Mouse (Mus musculus) embryonic fibroblast, embryonic 13.5 days (primary cell): Measurements from ENCODE around the gene Tcf15.

ENCODE experiments used
- CTCF ChIP-seq: IDR thresholded peaks from 2 replicates; pipeline ENCODE4 v1.5.1; 2011; ENCODE audit warnings: mild to moderate bottlenecking, control low read depth, low read length, moderate library complexity, borderline replicate concordance; ENCODE audit not compliant: insufficient read depth
- POLR2A ChIP-seq: IDR thresholded peaks from 2 replicates; pipeline ENCODE4 v1.6.1; 2011; ENCODE audit warnings: low read depth, mild to moderate bottlenecking, control low read depth, low read length, moderate library complexity

DNA sequence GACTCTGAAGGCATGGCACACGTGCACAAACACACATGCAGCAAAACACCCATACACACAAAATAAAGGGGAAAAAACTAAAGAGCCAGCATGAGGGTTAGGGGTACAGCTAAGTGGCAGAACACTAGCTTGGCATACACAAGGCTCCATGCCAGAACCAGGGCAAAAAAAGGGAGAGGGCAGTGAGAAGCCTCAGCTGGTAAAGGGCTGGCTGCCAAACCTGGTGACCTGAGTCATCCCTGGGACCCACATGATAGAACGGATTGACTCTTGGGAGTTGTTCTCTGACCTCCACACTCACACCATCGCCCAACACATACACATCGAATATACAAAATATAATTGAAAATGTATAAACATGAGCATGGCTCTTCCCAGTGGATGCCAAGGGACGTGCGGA is 33.3 kb downstream of the Tcf15 start:
- TF ChIP-seq CTCF (no peak), POLR2A (no peak)
